26 mouse cellular contexts compared by ENCODE assay signal in the genomic region with DNA sequence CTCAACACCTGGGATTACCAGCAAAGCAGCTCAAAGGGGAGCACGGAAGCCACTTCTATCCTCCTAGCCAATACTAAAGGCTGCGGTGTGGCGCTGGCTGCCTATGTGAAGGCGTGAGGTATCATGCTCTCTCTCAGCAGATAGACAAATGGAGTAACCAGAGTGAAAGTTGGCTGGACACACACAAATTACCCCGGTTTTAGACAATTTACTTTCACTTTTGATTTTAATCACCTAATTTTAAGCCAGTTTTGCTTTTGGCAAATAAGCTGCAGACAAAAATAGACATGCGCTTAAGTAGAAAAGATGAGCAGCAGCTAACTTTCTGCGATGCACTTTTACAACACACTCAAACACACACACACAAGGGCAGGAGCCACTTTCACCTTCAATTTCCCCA. TPM values are rescaled to one million over a fixed set of nuclear protein-coding genes. Genes with fewer than 3 reads are reported as not detected.
A peak's percentile ranks its signal among the peaks of the same experiment; 100 is the strongest.
DNase-seq lines count a peak whose midpoint lies in the region; ATAC-seq and TF ChIP-seq lines count a peak whose summit lies in the region.
"Had no signal": no experiment of that assay in that cellular context is flagged by ENCODE, and none has a peak within 500 bp of the region (broad histone marks: within the 10 kb centered on the region; RNA-seq: fewer than 3 reads in every experiment).

No protein-coding gene starts in this region.

- in situ Hi-C loops in CH12.LX (cut with MboI; ENCODE audit: low pct_ligation_motif_present, low pct_unique_long_range_greater_than_20kb, low sequenced_read_pairs), result no loop called here

- H3K4me1 ChIP-seq in CH12.LX (ENCODE audit: control insufficient read depth in 1 of 2, insufficient read depth in 2 of 2), result peaks cover 18 to 36% of the 10 kb centered on the region in 2 experiments
- H3K4me1 ChIP-seq in kidney, adult 2 months (ENCODE audit: control insufficient read depth, insufficient read depth, low read length), result no peaks in the 10 kb centered on the region
- H3K4me1 ChIP-seq: forebrain, embryonic 12.5 days; heart, embryonic 12.5 days; hindbrain, embryonic 15.5 days had no signal

- no peaks in the 10 kb centered on the region for H3K79me2 ChIP-seq in CH12.LX (replicated peaks; ENCODE audit: control insufficient read depth, extremely low read depth, insufficient read depth, poor library complexity, severe bottlenecking)

- intact Hi-C loops in heart, postnatal 10 days (cut with DNase I), result no loop called here
- intact Hi-C loops in left cerebral cortex, postnatal 10 days (cut with DNase I), result no loop called here

- no peak for TF ChIP-seq POLR2A in CH12.LX (IDR thresholded peaks at IDR 0.05; ENCODE audit: low read depth, low read length)
- TF ChIP-seq POLR2A in kidney, adult 2 months (IDR thresholded peaks at IDR 0.05; ENCODE audit: low read depth, low read length), result no peak

- H3K9me3 ChIP-seq in CH12.LX (replicated peaks; ENCODE audit: low read length), result no peaks in the 10 kb centered on the region
- H3K9me3 ChIP-seq: embryonic facial prominence, embryonic 13.5 days; forebrain, embryonic 12.5 days; heart, embryonic 12.5 days; hindbrain, embryonic 15.5 days had no signal

- peak; percentile 11 for ATAC-seq in inflammation-experienced regulatory T-cells, adult 6 months
- ATAC-seq: forebrain, postnatal 0 days had no signal

- peak; percentile 42; the same call in 1 of the 2 replicates for TF ChIP-seq EP300 in CH12.LX (IDR thresholded peaks at IDR 0.05; ENCODE audit: low read length)

- H3K4me3 ChIP-seq in CH12.LX (replicated peaks in 1 of 3; ENCODE audit: low read depth in 2 of 3, low read length in 2 of 3, poor library complexity in 1 of 3), result no peak overlapping the region
- no peak overlapping the region for H3K4me3 ChIP-seq in kidney, adult 2 months (ENCODE audit: insufficient read depth, low read depth, low read length)
- H3K4me3 ChIP-seq: embryonic facial prominence, embryonic 13.5 days; forebrain, embryonic 12.5 days; heart, embryonic 12.5 days; hindbrain, embryonic 15.5 days had no signal

- H3K27ac ChIP-seq in CH12.LX (ENCODE audit: insufficient read depth, low read depth), result no peak overlapping the region
- H3K27ac ChIP-seq in kidney, adult 2 months (ENCODE audit: insufficient read depth, low read depth, low read length), result no peak overlapping the region
- H3K27ac ChIP-seq: embryonic facial prominence, embryonic 13.5 days; forebrain, embryonic 12.5 days; hindbrain, embryonic 15.5 days had no signal

- TF ChIP-seq CTCF in CH12.LX (conservative IDR thresholded peaks at IDR 0.05 in 1 of 2, IDR thresholded peaks at IDR 0.05 in 1 of 2; ENCODE audit: low read depth in 2 of 2, low read length in 2 of 2), result no peak
- TF ChIP-seq CTCF in kidney, adult 2 months (conservative IDR thresholded peaks at IDR 0.05; ENCODE audit: insufficient read depth, insufficient read length, low read depth, low read length), result no peak

- WGBS in kidney, adult 2 months, result 82% methylated on average over 7 of the region's 7 CpGs

- DNase-seq in heart, adult 11 months, result peak; percentile 81
- no peak for DNase-seq in heart, postnatal 10 days
- peak; percentile 56 for DNase-seq in A20 (ENCODE audit: low read depth, low spot score)
- peak; percentile 40 for DNase-seq in CH12.LX (ENCODE audit: extremely low read depth)
- DNase-seq in lung, adult 18-20 months, result no peak
- DNase-seq in left cerebral cortex, postnatal 10 days (ENCODE audit: extremely low spot score in 1 of 2, low spot score in 2 of 2), result no peak
- no peak for DNase-seq in kidney, adult 2 months
- DNase-seq: adrenal gland, postnatal 14 days; cerebellum, adult 18-20 months; cerebellum, adult 9-11 months; cerebellum, postnatal 36 days; forebrain, postnatal 0 days; gastrocnemius, postnatal 14 days; heart, postnatal 36 days had no signal

- H3K9ac ChIP-seq in CH12.LX (ENCODE audit: insufficient read depth, low read depth), result no peak overlapping the region
- H3K9ac ChIP-seq: forebrain, embryonic 12.5 days; forebrain, postnatal 0 days; heart, embryonic 12.5 days; hindbrain, embryonic 15.5 days had no signal

- H3K4me2 ChIP-seq in CH12.LX (ENCODE audit: insufficient read depth, low read depth, poor library complexity, severe bottlenecking), result peak overlapping the region; percentile 19; the same call in 1 of the 2 replicates
- H3K4me2 ChIP-seq: embryonic facial prominence, embryonic 13.5 days; forebrain, embryonic 12.5 days; heart, embryonic 12.5 days; hindbrain, embryonic 15.5 days had no signal

- TF ChIP-seq RAD21 in CH12.LX (IDR thresholded peaks at IDR 0.05; ENCODE audit: low read depth, low read length), result no peak

- dilution Hi-C loops in CH12.LX (cut with MboI; ENCODE audit: extremely low pct_ligation_motif_present, extremely low pct_unique_long_range_greater_than_20kb, low sequenced_read_pairs), result no loop called here

- H3K36me3 ChIP-seq in CH12.LX (replicated peaks in 1 of 2; ENCODE audit: control insufficient read depth in 1 of 2, insufficient read depth in 1 of 2, low read length in 1 of 2), result peaks cover 25 to 81% of the 10 kb centered on the region in 2 experiments
- H3K36me3 ChIP-seq in kidney, adult 2 months (ENCODE audit: control insufficient read depth, insufficient read depth, low read length), result peaks cover 1% of the 10 kb centered on the region

- H3K27me3 ChIP-seq in CH12.LX (replicated peaks), result no peaks in the 10 kb centered on the region
- no peaks in the 10 kb centered on the region for H3K27me3 ChIP-seq in kidney, adult 2 months (replicated peaks; ENCODE audit: control insufficient read depth, insufficient read depth, low read length)
- H3K27me3 ChIP-seq: embryonic facial prominence, embryonic 13.5 days; forebrain, embryonic 12.5 days; heart, embryonic 12.5 days; hindbrain, embryonic 15.5 days had no signal

TF ChIP-seq in CH12.LX, 34 proteins besides CTCF, POLR2A, EP300 and RAD21 (continues in another document):
- TF ChIP-seq RCOR1 (conservative IDR thresholded peaks at IDR 0.05; ENCODE audit: low read depth, low read length) (no peak), CHD2 (IDR thresholded peaks at IDR 0.05; ENCODE audit: low read length) (no peak), HCFC1 (IDR thresholded peaks at IDR 0.05; ENCODE audit: low read depth, low read length) (peak; percentile 8; the same call in 1 of the 2 replicates), IRF4 (IDR thresholded peaks at IDR 0.05; ENCODE audit: low read depth, low read length) (peak; percentile 85), ETS1 (conservative IDR thresholded peaks at IDR 0.05; ENCODE audit: low read depth, low read length) (peak; percentile 73; the same call in 1 of the 2 replicates), MEF2A (IDR thresholded peaks at IDR 0.05; ENCODE audit: borderline replicate concordance, low read depth, low read length) (peak; percentile 76), ELF1 (IDR thresholded peaks at IDR 0.05; ENCODE audit: low read depth, low read length) (0 out of 2 replicates have a peak, but pooled peaks have one; percentile 7), JUND (conservative IDR thresholded peaks at IDR 0.05; ENCODE audit: low read depth, low read length) (peak; percentile 47; the same call in 1 of the 2 replicates), MYC (IDR thresholded peaks at IDR 0.05; ENCODE audit: low read depth, low read length) (0 out of 2 replicates have a peak, but pooled peaks have one; percentile 27), MAX (IDR thresholded peaks at IDR 0.05; ENCODE audit: low read length) (no peak), TBP (conservative IDR thresholded peaks at IDR 0.05; ENCODE audit: low read depth, low read length) (no peak), PAX5 (IDR thresholded peaks at IDR 0.05; ENCODE audit: low read length) (no peak), ZNF384 (IDR thresholded peaks at IDR 0.05; ENCODE audit: low read depth, low read length) (no peak), UBTF (IDR thresholded peaks at IDR 0.05; ENCODE audit: low read depth, low read length) (no peak)

RNA-seq across cellular contexts. Expression of a gene that starts 20.8 kb away (rescaled TPM):
- 10 to 100 TPM; 22.9 to 24.2 TPM for total RNA-seq in heart, postnatal 10 days (2021)
- total RNA-seq in CH12.LX (2012; rRNA removed) (not detected in 2 replicates), CH12.LX (2014; rRNA removed) (not detected in 2 replicates)
- polyA plus RNA-seq in CH12.LX (2012; ENCODE audit: insufficient read length, low read depth), result not detected in 2 replicates
- polyA plus RNA-seq in inflammation-experienced regulatory T-cells, adult 6 months (2017; shearing (Covaris generic)), result under 1 TPM in 1 of 3 experiments, not detected in 2; 0.20 TPM
- 1 to 10 TPM; 2.2 to 2.8 TPM for total RNA-seq in left cerebral cortex, postnatal 10 days (2021)
- polyA plus RNA-seq in kidney, adult 2 months (2012; rRNA removed), result 8.2 and 8.7 TPM in 2 replicates

RNA-seq across cellular contexts. Expression of a gene that starts 21.5 kb away (rescaled TPM):
- 10 to 100 TPM; 20.5 to 23.8 TPM for total RNA-seq in heart, postnatal 10 days (2021)
- total RNA-seq in CH12.LX (2012; rRNA removed), result 27.9 and 28.9 TPM in 2 replicates
- 30.8 and 32.8 TPM in 2 replicates for total RNA-seq in CH12.LX (2014; rRNA removed)
- polyA plus RNA-seq in CH12.LX (2012; ENCODE audit: insufficient read length, low read depth), result 31.3 and 31.9 TPM in 2 replicates
- polyA plus RNA-seq in inflammation-experienced regulatory T-cells, adult 6 months (2017; shearing (Covaris generic)), result 10 to 100 TPM; 37.3 to 41.5 (median 39.4) TPM
- 10 to 100 TPM; 43.8 to 45.9 TPM for total RNA-seq in left cerebral cortex, postnatal 10 days (2021)
- 28.9 and 33.6 TPM in 2 replicates for polyA plus RNA-seq in kidney, adult 2 months (2012; rRNA removed)

RNA-seq across cellular contexts. Expression of a gene that starts 42.1 kb away (rescaled TPM):
- total RNA-seq in heart, postnatal 10 days (2021), result not detected
- total RNA-seq in CH12.LX (2012; rRNA removed) (0.04 TPM in 1 of 2 replicates, not detected in the other), CH12.LX (2014; rRNA removed) (not detected in 2 replicates)
- polyA plus RNA-seq in CH12.LX (2012; ENCODE audit: insufficient read length, low read depth), result not detected in 2 replicates
- polyA plus RNA-seq in inflammation-experienced regulatory T-cells, adult 6 months (2017; shearing (Covaris generic)), result not detected
- not detected for total RNA-seq in left cerebral cortex, postnatal 10 days (2021)
- polyA plus RNA-seq in kidney, adult 2 months (2012; rRNA removed), result 0.01 TPM in 1 of 2 replicates, not detected in the other
- total RNA-seq: adrenal gland, adult 18-20 months; adrenal gland, postnatal 14 days; forebrain, postnatal 0 days; gastrocnemius, adult 18-20 months; gastrocnemius, postnatal 14 days; heart, postnatal 36 days had no signal
- polyA plus RNA-seq: C2C12; embryonic facial prominence, embryonic 13.5 days; forebrain, embryonic 12.5 days; gonadal fat pad, adult 2 months; heart, embryonic 12.5 days; heart, embryonic 16.5 days; hindbrain, embryonic 11.5 days; hindbrain, embryonic 15.5 days had no signal

RNA-seq across cellular contexts. Expression of a gene that starts 54.5 kb away (rescaled TPM):
- not detected for total RNA-seq in heart, postnatal 10 days (2021)
- total RNA-seq in CH12.LX (2012; rRNA removed) (not detected in 2 replicates), CH12.LX (2014; rRNA removed) (not detected in 2 replicates)
- 0.15 TPM in 1 of 2 replicates, not detected in the other for polyA plus RNA-seq in CH12.LX (2012; ENCODE audit: insufficient read length, low read depth)
- 10 to 100 TPM; 50.8 to 77.5 (median 75.0) TPM for polyA plus RNA-seq in inflammation-experienced regulatory T-cells, adult 6 months (2017; shearing (Covaris generic))
- total RNA-seq in left cerebral cortex, postnatal 10 days (2021), result not detected
- polyA plus RNA-seq in kidney, adult 2 months (2012; rRNA removed), result 0.08 and 0.33 TPM in 2 replicates
- total RNA-seq: adrenal gland, postnatal 14 days; forebrain, postnatal 0 days; gastrocnemius, adult 18-20 months; gastrocnemius, postnatal 14 days; heart, adult 8-10 months; heart, postnatal 36 days had no signal
- polyA plus RNA-seq: heart, embryonic 12.5 days had no signal

RNA-seq across cellular contexts. Expression of a gene that starts 54.6 kb away (rescaled TPM):
- total RNA-seq in heart, postnatal 10 days (2021), result under 1 TPM; 0.17 to 0.31 TPM
- total RNA-seq in CH12.LX (2012; rRNA removed), result 0.13 TPM in 2 replicates
- total RNA-seq in CH12.LX (2014; rRNA removed), result not detected in 2 replicates
- 0.11 TPM in 1 of 2 replicates, not detected in the other for polyA plus RNA-seq in CH12.LX (2012; ENCODE audit: insufficient read length, low read depth)
- polyA plus RNA-seq in inflammation-experienced regulatory T-cells, adult 6 months (2017; shearing (Covaris generic)), result under 1 TPM in 1 of 3 experiments, not detected in 2; 0.94 TPM
- not detected for total RNA-seq in left cerebral cortex, postnatal 10 days (2021)
- 343 and 414 TPM in 2 replicates for polyA plus RNA-seq in kidney, adult 2 months (2012; rRNA removed)
- total RNA-seq: forebrain, postnatal 0 days; gastrocnemius, postnatal 14 days; heart, adult 8-10 months; heart, postnatal 36 days had no signal
- polyA plus RNA-seq: C2C12; embryonic facial prominence, embryonic 13.5 days; forebrain, embryonic 12.5 days; hindbrain, embryonic 11.5 days had no signal

Comparison
In these comparisons a context has a peak if more than half of its experiments do, and no peak if none do; other contexts are left out.
1. DNase-seq: peak in heart, adult 11 months (single experiment), A20 (single experiment) and CH12.LX (single experiment); none in heart, postnatal 10 days (0 of 2), lung, adult 18-20 months (0 of 2), left cerebral cortex, postnatal 10 days (0 of 2) and kidney, adult 2 months (single experiment).
2. RNA of a gene that starts 20.8 kb away (total RNA-seq): 22.9 to 24.2 TPM in heart, postnatal 10 days; 2.2 to 2.8 TPM in left cerebral cortex, postnatal 10 days and not detected in CH12.LX; every median in the first group is over 4 times any median in the second.